Mouse (Mus musculus): ENCODE measurements around the gene Olfr273.
"Not testable (repeated sequence)": the region's sequence is repeated elsewhere in the genome, so short reads cannot be mapped to it uniquely, and the experiment has no call there.

Olfr273 gene

DNA sequence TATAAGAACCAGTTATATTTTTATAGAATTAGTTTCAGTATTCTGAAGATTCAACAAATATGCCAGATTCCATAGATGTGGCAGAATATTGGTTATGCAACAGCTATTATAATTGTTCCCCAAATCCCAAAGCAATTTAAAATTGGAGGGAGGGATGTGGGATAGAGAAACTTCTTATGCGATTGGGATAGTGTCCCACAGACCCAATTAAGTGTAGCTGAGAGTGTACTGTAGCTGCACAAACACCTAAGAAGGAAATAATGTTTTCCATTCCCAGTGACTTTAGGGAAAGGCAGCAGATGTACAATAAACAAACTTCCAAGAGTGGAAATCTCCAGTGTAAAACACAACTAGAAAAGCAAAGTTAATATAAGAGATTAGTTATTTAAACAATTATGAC is at the start of gene Olfr273:
TSS of gene Olfr273 (minus strand) at position 101 of the 400 bp plus-strand sequence.
- no peak for DNase-seq (ENCODE audit: low read depth, low spot score)
- Histone ChIP-seq H3K27me3 (ENCODE audit: control insufficient read depth, insufficient read depth, low read length, poor library complexity, severe bottlenecking) (no peaks in the 10 kb centered on the region), H3K36me3 (ENCODE audit: control insufficient read depth, insufficient read depth, low read length, poor library complexity, severe bottlenecking) (no peaks in the 10 kb centered on the region)

GRCm38 (mm10) chr4:52864156-52864555 is 5.1 kb upstream of the Olfr273 start:
- DNase-seq (ENCODE audit: low read depth, low spot score), result no peak

DNA sequence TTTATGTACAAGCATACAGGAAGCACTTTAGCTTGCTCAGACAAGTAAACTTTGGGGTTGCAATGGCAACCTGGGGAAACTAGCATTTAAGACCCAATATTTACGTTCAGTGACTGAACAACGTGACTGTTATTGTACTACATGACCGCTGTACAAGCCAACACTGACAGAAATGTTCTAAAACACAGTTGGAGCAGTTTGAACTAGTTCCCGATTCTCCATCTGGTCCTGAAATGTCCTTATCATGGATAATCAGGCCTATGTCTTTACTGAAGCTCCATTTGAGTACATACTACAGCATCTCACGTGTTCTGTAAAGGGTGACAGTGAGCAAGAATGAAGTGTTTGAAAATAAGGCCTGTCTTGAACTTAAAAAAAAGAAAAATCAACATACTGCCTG is 9.4 kb downstream of the Olfr273 start:
- H3K36me3 ChIP-seq (ENCODE audit: control insufficient read depth, insufficient read depth, low read length, poor library complexity, severe bottlenecking), result no peaks in the 10 kb centered on the region
- no peaks in the 10 kb centered on the region for H3K27me3 ChIP-seq (ENCODE audit: control insufficient read depth, insufficient read depth, low read length, poor library complexity, severe bottlenecking)
- no peak for DNase-seq (ENCODE audit: low read depth, low spot score)

More at GRCm38 (mm10) chr4:52864156-52864555, 5.1 kb upstream of the Olfr273 start:
- H3K27me3 ChIP-seq (ENCODE audit: control insufficient read depth, insufficient read depth, low read length, poor library complexity, severe bottlenecking), result no peaks in the 10 kb centered on the region
- H3K36me3 ChIP-seq (ENCODE audit: control insufficient read depth, insufficient read depth, low read length, poor library complexity, severe bottlenecking), result no peaks in the 10 kb centered on the region

GRCm38 (mm10) chr4:52849039-52849635 is 9.9 kb downstream of the Olfr273 start:
- Histone ChIP-seq H3K27me3 (ENCODE audit: control insufficient read depth, insufficient read depth, low read length, poor library complexity, severe bottlenecking) (no peaks in the 10 kb centered on the region), H3K36me3 (ENCODE audit: control insufficient read depth, insufficient read depth, low read length, poor library complexity, severe bottlenecking) (no peaks in the 10 kb centered on the region)
- no peak for DNase-seq (ENCODE audit: low read depth, low spot score)

DNA sequence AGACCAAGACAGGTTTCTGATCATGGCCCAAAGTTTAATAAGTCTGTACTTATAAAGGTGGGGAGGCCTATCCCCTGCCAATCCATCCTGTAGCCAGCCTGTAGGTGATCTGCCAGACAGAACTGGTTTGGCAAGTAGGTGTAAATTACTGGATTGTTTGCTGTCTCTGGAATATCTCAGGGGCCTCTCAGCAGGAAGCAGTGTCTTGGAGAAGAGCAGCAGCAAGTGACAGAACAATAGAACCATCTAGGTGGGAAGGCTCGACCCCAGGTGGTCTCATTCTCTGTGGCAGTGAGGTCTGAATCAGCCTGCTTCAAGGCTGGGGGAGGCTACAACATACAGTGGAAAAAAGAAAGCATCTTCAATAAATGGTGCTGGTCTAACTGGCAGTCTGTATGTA is 13.6 kb downstream of the Olfr273 start:
- not testable (repeated sequence) for H3K36me3 ChIP-seq (ENCODE audit: control insufficient read depth, insufficient read depth, low read length, poor library complexity, severe bottlenecking)

DNA sequence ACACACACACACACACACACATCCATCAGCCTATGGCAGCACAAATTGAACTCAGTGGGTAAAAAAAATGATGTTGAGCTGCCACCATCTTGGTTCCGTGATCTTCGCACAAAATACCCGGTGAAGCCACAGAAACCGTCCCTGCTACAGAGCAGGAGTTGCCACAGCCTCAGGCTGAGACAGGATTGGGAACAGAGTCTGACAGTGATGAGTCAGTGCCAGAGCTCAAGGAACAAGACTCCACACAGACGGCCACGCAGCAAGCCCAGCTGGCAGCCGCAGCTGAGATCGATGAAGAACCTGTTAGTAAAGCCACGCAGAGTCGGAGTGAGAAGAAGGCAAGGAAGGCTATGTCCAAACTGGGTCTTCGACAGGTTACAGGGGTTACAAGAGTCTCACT is 37.7 kb downstream of the Olfr273 start:
- no peaks in the 10 kb centered on the region for H3K36me3 ChIP-seq (ENCODE audit: control insufficient read depth, insufficient read depth, low read length, poor library complexity, severe bottlenecking)
- H3K27me3 ChIP-seq (ENCODE audit: control insufficient read depth, insufficient read depth, low read length, poor library complexity, severe bottlenecking), result no peaks in the 10 kb centered on the region
- DNase-seq (ENCODE audit: low read depth, low spot score), result no peak

More for the DNA sequence above, 13.6 kb downstream of the Olfr273 start:
- not testable (repeated sequence) for DNase-seq (ENCODE audit: low read depth, low spot score); H3K27me3 ChIP-seq (ENCODE audit: control insufficient read depth, insufficient read depth, low read length, poor library complexity, severe bottlenecking)

- DNase-seq (ENCODE audit: low read depth, low spot score), result no peak
- H3K36me3 ChIP-seq (ENCODE audit: control insufficient read depth, insufficient read depth, low read length, poor library complexity, severe bottlenecking), result no peaks in the 10 kb centered on the region
- H3K27me3 ChIP-seq (ENCODE audit: control insufficient read depth, insufficient read depth, low read length, poor library complexity, severe bottlenecking), result no peaks in the 10 kb centered on the region
These were observed 44.7 kb downstream of the Olfr273 start, which contains the start of gene Olfr275 for GRCm38 (mm10) chr4:52814304-52814703. Olfr275 (plus strand) TSS chr4:52814604.

- no peaks in the 10 kb centered on the region for H3K27me3 ChIP-seq (ENCODE audit: control insufficient read depth, insufficient read depth, low read length, poor library complexity, severe bottlenecking)
- DNase-seq (ENCODE audit: low read depth, low spot score), result no peak
- no peaks in the 10 kb centered on the region for H3K36me3 ChIP-seq (ENCODE audit: control insufficient read depth, insufficient read depth, low read length, poor library complexity, severe bottlenecking)
These were observed 47.2 kb downstream of the Olfr273 start for GRCm38 (mm10) chr4:52811871-52812270.
